In the genomic region with DNA sequence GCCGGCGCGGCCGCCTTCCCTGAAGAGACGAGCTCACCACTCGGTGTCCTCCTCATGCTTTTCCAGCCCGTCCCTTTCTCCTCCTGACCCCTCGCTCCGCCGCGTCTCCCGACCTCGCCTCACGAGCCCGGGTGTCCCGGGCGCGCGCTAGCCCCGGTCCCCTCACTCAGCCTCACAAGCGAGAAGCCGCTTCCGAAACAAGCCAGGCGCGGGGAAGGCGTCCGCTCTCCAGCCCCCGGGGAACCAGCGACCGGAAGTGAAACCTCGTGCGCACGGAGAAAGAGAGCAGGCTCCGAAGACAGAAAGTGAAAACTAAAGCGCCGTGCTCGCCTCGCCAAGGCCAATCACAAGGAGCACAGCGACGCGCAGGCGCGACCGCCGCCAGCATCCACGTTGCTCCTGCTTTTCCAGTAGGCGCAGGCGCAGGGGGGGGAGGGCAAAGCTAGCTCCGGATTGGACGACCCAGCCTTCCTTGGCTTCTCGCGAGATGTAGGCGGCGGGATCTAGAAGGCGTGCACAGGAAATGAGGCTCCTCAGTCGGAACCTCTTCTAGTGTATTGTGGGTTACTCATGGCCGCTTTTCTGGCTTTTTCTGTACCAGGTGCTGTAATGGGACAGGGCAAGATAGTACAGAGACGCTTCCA, we compare ENCODE assay signal across 8 mouse cellular contexts. TPM values are rescaled to one million over a fixed set of nuclear protein-coding genes. Genes with fewer than 3 reads are reported as not detected.
DNase-seq lines count a peak whose midpoint lies in the region; ATAC-seq lines count a peak whose summit lies in the region.

A gene (minus strand): TSS at position 314 of the 644 bp plus-strand sequence.

- H3K36me3 ChIP-seq in heart, embryonic 10.5 days = no peaks in the 10 kb centered on the region
- H3K36me3 ChIP-seq in kidney, embryonic 15.5 days = no peaks in the 10 kb centered on the region

- H3K9ac ChIP-seq in kidney, embryonic 15.5 days = peak within 1 kb of the TSS; percentile 81

- H3K9me3 ChIP-seq in heart, embryonic 10.5 days = no peaks in the 10 kb centered on the region
- 0 out of 2 replicates have a peak, but pooled peaks cover 3% of the 10 kb centered on the region for H3K9me3 ChIP-seq in kidney, embryonic 15.5 days (replicated peaks)

- under 1% methylated on average over 58 of the region's 58 CpGs for WGBS in heart, embryonic 10.5 days
- WGBS in kidney, embryonic 15.5 days = 1% methylated on average over 58 of the region's 58 CpGs

- H3K4me2 ChIP-seq in kidney, embryonic 15.5 days = peak within 1 kb of the TSS; percentile 75

- H3K27ac ChIP-seq in heart, embryonic 10.5 days = peak within 1 kb of the TSS; percentile 96
- H3K27ac ChIP-seq in kidney, embryonic 15.5 days = peak within 1 kb of the TSS; percentile 95

- DNase-seq in B cell, adult 2 months = peak; percentile 95 to 97
- DNase-seq in brain, adult 2 months (ENCODE audit: low read depth, low spot score) = peak; percentile 100
- peak; percentile 99 for DNase-seq in heart, embryonic 10.5 days (ENCODE audit: low spot score)
- peak; percentile 98 for DNase-seq in liver
- DNase-seq in spleen, postnatal 4 days (ENCODE audit: low spot score in 2 of 2) = peak; percentile 95 to 96

- no peaks in the 10 kb centered on the region for H3K4me1 ChIP-seq in heart, embryonic 10.5 days
- H3K4me1 ChIP-seq in kidney, embryonic 15.5 days = no peaks in the 10 kb centered on the region

- H3K4me3 ChIP-seq in heart, embryonic 10.5 days = peak within 1 kb of the TSS; percentile 99
- H3K4me3 ChIP-seq in kidney, embryonic 15.5 days (replicated peaks) = peak within 1 kb of the TSS; percentile 97

- peak; percentile 99 for ATAC-seq in erythroblast, adult 5-6 weeks (replicated peaks; ENCODE audit: low FRiP score, poor library complexity, severe bottlenecking)
- ATAC-seq in kidney, embryonic 15.5 days (replicated peaks; ENCODE audit: low FRiP score) = peak; percentile 99
- peak; percentile 99 for ATAC-seq in monocyte, adult 5-6 weeks (replicated peaks; ENCODE audit: insufficient number of reproducible peaks, low FRiP score, low TSS enrichment, poor library complexity, severe bottlenecking)

- no peaks in the 10 kb centered on the region for H3K27me3 ChIP-seq in heart, embryonic 10.5 days (ENCODE audit: insufficient read depth, poor library complexity, severe bottlenecking)
- H3K27me3 ChIP-seq in kidney, embryonic 15.5 days = no peaks in the 10 kb centered on the region

RNA-seq across cellular contexts. Expression of the gene that starts here (rescaled TPM):
- 12.7 and 34.0 TPM in 2 replicates for total RNA-seq in erythroblast, adult 5-6 weeks (2015; ENCODE audit: low replicate concordance)
- 9.8 and 13.7 TPM in 2 replicates for total RNA-seq in erythroblast, adult 5-6 weeks (2017; ENCODE audit: low replicate concordance)
- 13.5 and 15.9 TPM in 2 replicates for polyA plus RNA-seq in heart, embryonic 10.5 days (2016; fragmentation: Nextera tagmentation; extraction: Ambion mirVana)
- polyA plus RNA-seq in kidney, embryonic 15.5 days (2015; fragmentation: Nextera tagmentation; extraction: Ambion mirVana) = 14.0 and 16.7 TPM in 2 replicates
- 40.1 to 94.3 TPM (median 40.6 TPM) in 3 replicates for total RNA-seq in monocyte, adult 5-6 weeks (2017)

Comparison
In these comparisons a context has a peak if more than half of its experiments do, and no peak if none do; other contexts are left out.
1. Peak in every context shown above with its lines: DNase-seq, ATAC-seq, H3K4me3 ChIP-seq and H3K27ac ChIP-seq.